Mouse (Mus musculus): ENCODE measurements around the gene Smagp. TPM values are rescaled to one million over a fixed set of nuclear protein-coding genes. Genes with fewer than 3 reads are reported as not detected.

The Smagp gene
- total and polyA plus RNA-seq, 2 experiments: 13.0 to 57.0 TPM

- H3K4me1 ChIP-seq (ENCODE audit: control insufficient read depth, insufficient read depth, low read length): peaks cover 24% of the 10 kb centered on the region
- H3K27ac ChIP-seq (replicated peaks; ENCODE audit: insufficient read depth, low read depth, low read length): no peak overlapping the region; the same call in 1 of the 2 replicates
- peak; percentile 52 for DNase-seq (ENCODE audit: extremely low read depth, low read depth, low spot score)
- 24% methylated on average over 7 of the region's 7 CpGs for WGBS
- no peaks in the 10 kb centered on the region for H3K27me3 ChIP-seq (ENCODE audit: control insufficient read depth, insufficient read depth, low read length)
- H3K4me3 ChIP-seq (ENCODE audit: insufficient read depth, low read depth, low read length): no peak overlapping the region
- TF ChIP-seq POLR2A (IDR thresholded peaks at IDR 0.05; ENCODE audit: extremely low read depth, insufficient read depth, low read length) (no peak), CTCF (IDR thresholded peaks at IDR 0.05; ENCODE audit: low read depth, low read length) (no peak)
- no peaks in the 10 kb centered on the region for H3K36me3 ChIP-seq (ENCODE audit: control insufficient read depth, insufficient read depth, low read length)
- no peak overlapping the region for H3K9ac ChIP-seq (ENCODE audit: low read depth, low read length)
- no peaks in the 10 kb centered on the region for H3K79me2 ChIP-seq (ENCODE audit: control insufficient read depth, insufficient read depth, low read length)
Measured at GRCm38 (mm10) chr15:100681770-100682169, 45.0 kb upstream of the Smagp start.

DNA sequence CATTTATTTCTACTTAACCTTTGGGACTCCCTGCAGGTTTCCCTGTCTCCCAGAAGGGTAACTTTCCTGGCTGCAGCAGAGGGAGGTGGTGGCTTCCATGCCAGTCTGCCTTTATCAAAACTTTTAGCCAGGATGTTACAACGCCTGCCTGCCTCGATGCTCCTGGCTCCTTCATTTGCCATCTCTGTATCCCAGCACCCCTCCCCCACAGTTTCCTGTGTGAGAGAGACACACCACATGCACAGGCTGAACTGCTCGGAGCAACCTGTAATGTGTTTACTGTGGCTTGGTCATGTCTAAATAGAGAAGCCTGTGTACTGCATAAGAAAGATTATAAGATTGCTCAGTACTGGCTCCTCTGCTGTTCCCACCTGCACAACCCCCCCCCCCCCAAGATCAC lies 43.6 kb upstream of the Smagp start:
- H3K36me3 ChIP-seq (ENCODE audit: control insufficient read depth, insufficient read depth, low read length): no peaks in the 10 kb centered on the region
- H3K9ac ChIP-seq (ENCODE audit: low read depth, low read length): no peak overlapping the region
- H3K4me1 ChIP-seq (ENCODE audit: control insufficient read depth, insufficient read depth, low read length): peaks cover 24% of the 10 kb centered on the region
- no peak overlapping the region for H3K4me3 ChIP-seq (ENCODE audit: insufficient read depth, low read depth, low read length)
- no peaks in the 10 kb centered on the region for H3K27me3 ChIP-seq (ENCODE audit: control insufficient read depth, insufficient read depth, low read length)
- no peaks in the 10 kb centered on the region for H3K79me2 ChIP-seq (ENCODE audit: control insufficient read depth, insufficient read depth, low read length)
- 2% methylated on average over 3 of the region's 3 CpGs for WGBS
- TF ChIP-seq POLR2A (IDR thresholded peaks at IDR 0.05; ENCODE audit: extremely low read depth, insufficient read depth, low read length) (no peak), CTCF (IDR thresholded peaks at IDR 0.05; ENCODE audit: low read depth, low read length) (no peak)
- H3K27ac ChIP-seq (replicated peaks; ENCODE audit: insufficient read depth, low read depth, low read length): peak overlapping the region; percentile 27; the same call in 1 of the 2 replicates
- peak; percentile 45 for DNase-seq (ENCODE audit: extremely low read depth, low read depth, low spot score)

GRCm38 (mm10) chr15:100679005-100679404 lies 42.3 kb upstream of the Smagp start:
- WGBS: 13% methylated on average over 14 of the region's 14 CpGs

DNA sequence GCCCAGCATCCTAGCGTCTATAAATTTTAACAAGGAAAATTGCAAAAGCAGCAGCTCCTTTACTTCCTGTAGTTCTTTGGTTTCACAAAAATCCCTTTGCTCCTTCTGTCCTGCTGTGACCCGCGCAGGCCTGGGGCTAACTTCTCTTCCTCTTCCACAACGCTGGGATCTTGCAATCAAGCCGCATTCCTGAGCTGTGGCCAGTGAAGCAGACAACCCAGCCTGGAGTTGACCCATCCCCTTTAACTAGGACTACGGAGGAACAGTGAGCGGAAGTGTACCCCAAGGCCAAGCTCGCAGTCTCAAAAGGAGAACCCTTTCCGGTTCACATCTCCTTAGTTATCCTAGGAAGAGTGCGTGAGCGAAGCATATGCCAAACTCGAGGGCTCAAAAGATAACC lies 41.8 kb upstream of the Smagp start:
- WGBS: 18% methylated on average over 12 of the region's 12 CpGs
- Histone ChIP-seq H3K79me2 (ENCODE audit: control insufficient read depth, insufficient read depth, low read length) (no peaks in the 10 kb centered on the region), H3K4me1 (ENCODE audit: control insufficient read depth, insufficient read depth, low read length) (peaks cover 29% of the 10 kb centered on the region), H3K9ac (ENCODE audit: low read depth, low read length) (no peak overlapping the region), H3K27me3 (ENCODE audit: control insufficient read depth, insufficient read depth, low read length) (no peaks in the 10 kb centered on the region), H3K27ac (replicated peaks; ENCODE audit: insufficient read depth, low read depth, low read length) (peak overlapping the region; percentile 70), H3K36me3 (ENCODE audit: control insufficient read depth, insufficient read depth, low read length) (no peaks in the 10 kb centered on the region), H3K4me3 (ENCODE audit: insufficient read depth, low read depth, low read length) (0 out of 2 replicates have a peak overlapping the region, but pooled peaks have one; percentile 1)
- DNase-seq (ENCODE audit: extremely low read depth, low read depth, low spot score): peak; percentile 84
- TF ChIP-seq POLR2A (IDR thresholded peaks at IDR 0.05; ENCODE audit: extremely low read depth, insufficient read depth, low read length) (no peak), CTCF (IDR thresholded peaks at IDR 0.05; ENCODE audit: low read depth, low read length) (no peak)

More at GRCm38 (mm10) chr15:100679005-100679404, 42.3 kb upstream of the Smagp start:
- DNase-seq (ENCODE audit: extremely low read depth, low read depth, low spot score): peak; percentile 97
- Histone ChIP-seq H3K27me3 (ENCODE audit: control insufficient read depth, insufficient read depth, low read length) (no peaks in the 10 kb centered on the region), H3K4me3 (ENCODE audit: insufficient read depth, low read depth, low read length) (0 out of 2 replicates have a peak overlapping the region, but pooled peaks have one; percentile 1), H3K9ac (ENCODE audit: low read depth, low read length) (no peak overlapping the region), H3K27ac (replicated peaks; ENCODE audit: insufficient read depth, low read depth, low read length) (peak overlapping the region; percentile 70), H3K36me3 (ENCODE audit: control insufficient read depth, insufficient read depth, low read length) (no peaks in the 10 kb centered on the region), H3K79me2 (ENCODE audit: control insufficient read depth, insufficient read depth, low read length) (no peaks in the 10 kb centered on the region), H3K4me1 (ENCODE audit: control insufficient read depth, insufficient read depth, low read length) (peaks cover 29% of the 10 kb centered on the region)
- no peak for TF ChIP-seq CTCF (IDR thresholded peaks at IDR 0.05; ENCODE audit: low read depth, low read length)
- TF ChIP-seq POLR2A (IDR thresholded peaks at IDR 0.05; ENCODE audit: extremely low read depth, insufficient read depth, low read length): no peak

DNA sequence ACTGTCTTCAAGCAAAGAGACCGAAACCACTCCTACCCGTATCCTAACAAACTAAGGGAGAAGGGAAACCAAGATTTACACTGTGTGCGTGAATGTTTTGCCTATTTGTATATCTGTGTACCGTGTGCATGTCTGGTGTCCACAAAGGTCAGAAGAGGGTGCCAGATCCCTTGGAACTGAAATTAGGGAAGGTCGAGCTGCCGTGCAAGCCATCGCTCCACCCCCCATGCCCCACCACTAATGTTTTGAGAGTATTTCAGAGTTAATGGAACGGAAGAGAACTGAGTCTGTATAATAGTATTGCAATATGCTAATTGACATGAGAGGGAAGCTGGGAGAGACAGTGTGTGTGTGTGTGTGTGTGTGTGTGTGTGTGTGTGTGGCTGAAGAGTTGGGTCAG lies 40.9 kb upstream of the Smagp start:
- Histone ChIP-seq H3K4me1 (ENCODE audit: control insufficient read depth, insufficient read depth, low read length) (peaks cover 31% of the 10 kb centered on the region), H3K9ac (ENCODE audit: low read depth, low read length) (no peak overlapping the region), H3K4me3 (ENCODE audit: insufficient read depth, low read depth, low read length) (no peak overlapping the region), H3K36me3 (ENCODE audit: control insufficient read depth, insufficient read depth, low read length) (no peaks in the 10 kb centered on the region), H3K79me2 (ENCODE audit: control insufficient read depth, insufficient read depth, low read length) (no peaks in the 10 kb centered on the region), H3K27me3 (ENCODE audit: control insufficient read depth, insufficient read depth, low read length) (no peaks in the 10 kb centered on the region), H3K27ac (replicated peaks; ENCODE audit: insufficient read depth, low read depth, low read length) (peak overlapping the region; percentile 70)
- peak; percentile 58 for DNase-seq (ENCODE audit: extremely low read depth, low read depth, low spot score)
- TF ChIP-seq POLR2A (IDR thresholded peaks at IDR 0.05; ENCODE audit: extremely low read depth, insufficient read depth, low read length): no peak
- no peak for TF ChIP-seq CTCF (IDR thresholded peaks at IDR 0.05; ENCODE audit: low read depth, low read length)
- WGBS: 46% methylated on average over 8 of the region's 8 CpGs

- DNase-seq (ENCODE audit: extremely low read depth, low read depth, low spot score): no peak
- 77% methylated on average over 1 of the region's 1 CpGs for WGBS
- no peaks in the 10 kb centered on the region for H3K79me2 ChIP-seq (ENCODE audit: control insufficient read depth, insufficient read depth, low read length)
- no peaks in the 10 kb centered on the region for H3K27me3 ChIP-seq (ENCODE audit: control insufficient read depth, insufficient read depth, low read length)
- peaks cover 27% of the 10 kb centered on the region for H3K4me1 ChIP-seq (ENCODE audit: control insufficient read depth, insufficient read depth, low read length)
- no peak overlapping the region for H3K27ac ChIP-seq (replicated peaks; ENCODE audit: insufficient read depth, low read depth, low read length)
- no peak overlapping the region for H3K9ac ChIP-seq (ENCODE audit: low read depth, low read length)
- TF ChIP-seq CTCF (IDR thresholded peaks at IDR 0.05; ENCODE audit: low read depth, low read length): no peak
- no peak for TF ChIP-seq POLR2A (IDR thresholded peaks at IDR 0.05; ENCODE audit: extremely low read depth, insufficient read depth, low read length)
- H3K36me3 ChIP-seq (ENCODE audit: control insufficient read depth, insufficient read depth, low read length): no peaks in the 10 kb centered on the region
- H3K4me3 ChIP-seq (ENCODE audit: insufficient read depth, low read depth, low read length): no peak overlapping the region
Measured at GRCm38 (mm10) chr15:100676521-100676920, 39.8 kb upstream of the Smagp start.

All from liver, adult 2 months (tissue).